Mouse (Mus musculus): ENCODE data around the gene Olfr301.

Gene Olfr301

DNA sequence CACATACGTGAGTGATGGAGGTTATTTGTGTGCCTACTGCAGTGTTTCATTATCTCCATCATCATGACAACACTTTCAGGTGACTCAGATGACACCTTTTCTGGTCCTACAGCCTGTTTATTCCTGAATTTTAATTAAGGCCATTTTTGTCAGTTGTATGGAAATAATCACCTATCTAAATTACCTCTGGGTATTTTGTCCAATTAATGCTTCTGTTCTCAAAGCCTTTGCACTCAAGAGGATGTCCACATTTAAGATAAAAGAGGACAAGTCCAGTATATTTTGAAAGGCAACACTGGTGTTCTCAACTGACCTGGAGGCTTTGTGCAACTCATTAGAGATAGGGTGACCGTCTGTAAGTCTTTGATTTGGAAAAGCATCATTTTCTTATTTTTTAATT lies at the start of gene Olfr301:
Gene Olfr301 (plus strand): TSS at position 301 of the 400 bp plus-strand sequence.
- DNase-seq: no peak

DNA sequence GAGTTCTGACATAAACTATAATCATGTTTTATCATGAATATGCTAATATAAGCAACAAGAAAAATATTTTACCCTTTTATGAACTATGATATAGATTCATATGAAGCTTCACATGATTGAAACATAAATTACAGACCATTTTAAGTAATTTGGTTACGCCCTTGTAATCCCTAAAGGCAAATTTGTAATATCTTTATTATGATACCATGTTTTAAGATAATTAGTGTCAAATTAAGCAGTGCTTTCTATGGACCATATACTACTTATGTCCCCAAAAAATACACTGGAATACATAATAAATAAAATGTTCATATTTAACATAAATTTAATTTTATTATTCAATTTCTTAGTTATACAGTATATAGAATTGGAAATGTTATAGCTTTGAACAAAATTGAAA lies 36.8 kb upstream of the Olfr301 start, which contains the start of gene Olfr305:
Gene Olfr305 (minus strand): TSS at position 101 of the 400 bp plus-strand sequence.
- no peak for DNase-seq

DNA sequence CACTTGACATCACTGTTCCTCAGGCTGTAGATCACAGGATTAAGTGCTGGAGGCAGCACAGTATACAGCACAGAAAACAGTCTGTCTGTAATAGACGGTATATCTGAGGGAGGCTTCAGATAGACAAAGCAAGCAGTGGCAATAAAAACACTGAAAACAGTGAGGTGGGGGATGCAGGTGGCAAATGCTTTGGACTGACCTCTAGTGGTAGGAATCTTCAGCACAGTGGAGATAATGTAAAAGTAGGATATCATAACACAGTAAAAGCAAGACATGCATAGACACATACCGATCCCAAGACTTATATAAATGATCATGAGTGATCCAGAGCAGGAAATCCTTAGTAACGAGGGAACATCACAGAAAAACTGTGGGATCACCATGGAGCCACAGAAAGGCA lies 17.9 kb upstream of the Olfr301 start:
- DNase-seq: no peak

DNA sequence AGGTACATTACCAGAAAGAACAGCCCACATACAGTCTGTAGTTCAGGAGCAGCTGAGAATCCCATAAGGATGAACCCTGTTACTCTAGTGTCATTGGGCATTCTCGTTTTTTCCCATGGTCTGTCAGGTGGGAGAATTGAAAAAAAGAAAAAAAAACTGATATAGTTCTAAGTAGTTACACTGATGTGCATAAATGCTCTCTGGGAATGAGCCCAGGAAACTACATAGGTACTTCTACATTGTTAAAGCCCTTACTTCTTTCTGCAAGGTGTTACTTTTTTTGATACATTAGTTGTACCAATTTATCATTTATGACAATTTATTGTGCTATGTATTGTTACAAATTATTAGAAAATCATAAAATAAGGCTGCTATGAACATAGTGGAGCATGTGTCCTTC lies 17.1 kb upstream of the Olfr301 start, which contains the start of gene Olfr304:
Gene Olfr304 (minus strand): TSS at position 101 of the 400 bp plus-strand sequence.
- no peak for DNase-seq

DNA sequence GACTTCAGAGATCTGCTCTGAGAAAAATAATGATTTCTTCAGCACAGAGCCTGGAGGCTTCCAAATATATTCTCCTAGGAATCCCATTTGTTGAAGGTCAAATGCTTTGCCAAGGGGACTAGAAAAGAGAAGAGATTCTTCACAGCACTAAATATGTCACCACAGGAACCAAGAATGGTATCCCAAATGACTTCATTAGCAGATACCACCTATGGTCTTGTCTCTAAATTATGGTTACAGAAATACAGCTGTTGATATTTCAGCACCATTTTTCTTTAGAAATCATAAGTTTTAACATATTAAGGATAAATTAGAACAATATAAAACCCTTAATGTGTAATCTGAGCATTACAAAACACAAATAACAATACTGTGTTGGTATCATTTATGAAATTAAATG lies 6.0 kb upstream of the Olfr301 start, which contains the start of gene Olfr303:
Gene Olfr303 (minus strand): TSS at position 101 of the 400 bp plus-strand sequence.
- no peak for DNase-seq

DNA sequence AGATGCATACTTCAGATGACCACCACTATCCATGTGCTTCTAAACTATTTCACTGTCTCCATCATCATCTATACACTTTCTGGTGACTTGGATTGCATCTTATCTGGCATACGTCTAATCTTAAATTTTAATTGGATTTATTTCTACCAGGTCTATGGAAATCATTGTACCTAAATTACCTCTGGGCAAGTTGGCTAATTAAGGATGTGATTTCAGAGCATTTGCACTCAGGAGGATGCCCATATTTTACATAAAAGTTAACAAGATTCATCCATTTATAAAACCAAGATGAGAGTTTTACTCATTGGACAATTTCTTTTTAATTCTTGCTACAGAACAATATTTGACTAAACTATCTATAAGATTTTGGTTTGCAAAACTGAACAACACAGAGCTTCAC lies 56.0 kb downstream of the Olfr301 start, which contains the start of gene Olfr299:
Gene Olfr299 (plus strand): TSS at position 301 of the 400 bp plus-strand sequence.
- DNase-seq: no peak

Data from cerebellum, adult 9-11 months (tissue).